Mouse (Mus musculus) intestine, postnatal 0 days (tissue): ENCODE results near the gene Gm4131. TPM values are rescaled to one million over a fixed set of nuclear protein-coding genes. Genes with fewer than 3 reads are reported as not detected.

Experiments
- ATAC-seq: fragments of 200-750 bp; cut with Nextera tagmentation; 2 replicates; pipeline ENCODE4 v1.8.0; 2017; ENCODE audit warnings: mild to moderate bottlenecking, moderate TSS enrichment, moderate library complexity
- H3K27ac ChIP-seq: fragments of 300-500 bp; sonication (generic); 2 replicates; pipeline ENCODE4 v1.5.1; 2014; ENCODE audit warnings: mild to moderate bottlenecking, low read depth, low read length, moderate library complexity
- H3K27me3 ChIP-seq: fragments of 300-500 bp; sonication (generic); replicated peaks from 2 replicates; pipeline ENCODE4 v1.6.1; 2014; ENCODE audit warnings: low read length, mixed read lengths; ENCODE audit not compliant: control insufficient read depth, insufficient read depth
- H3K36me3 ChIP-seq: fragments of 300-500 bp; sonication (generic); 2 replicates; pipeline ENCODE4 v1.6.1; 2014; ENCODE audit warnings: mild to moderate bottlenecking, moderate library complexity; ENCODE audit not compliant: control insufficient read depth, insufficient read depth
- H3K4me1 ChIP-seq: fragments of 300-500 bp; sonication (generic); replicated peaks from 2 replicates; pipeline ENCODE4 v1.6.1; 2014; ENCODE audit warnings: antibody characterized with exemption, low read length, mixed read lengths; ENCODE audit not compliant: control insufficient read depth, insufficient read depth
- H3K4me2 ChIP-seq: fragments of 300-500 bp; sonication (generic); replicated peaks from 2 replicates; pipeline ENCODE4 v1.6.1; 2014; ENCODE audit warnings: low read depth, mild to moderate bottlenecking, moderate library complexity
- H3K4me3 ChIP-seq: fragments of 300-500 bp; sonication (generic); 2 replicates; pipeline ENCODE4 v1.5.1; 2014; ENCODE audit warnings: low read depth, low read length
- H3K9ac ChIP-seq: fragments of 300-500 bp; sonication (generic); 2 replicates; pipeline ENCODE4 v1.6.1; 2014; ENCODE audit warnings: mild to moderate bottlenecking, low read depth, low read length
- H3K9me3 ChIP-seq: fragments of 300-500 bp; sonication (generic); 2 replicates; pipeline ENCODE4 v1.6.1; 2016; ENCODE audit warnings: mixed run types; ENCODE audit not compliant: control insufficient read depth
- CTCF ChIP-seq: sonication (generic); IDR thresholded peaks from 2 replicates; pipeline ENCODE4 v1.5.1; 2016; ENCODE audit warnings: low read depth, mild to moderate bottlenecking, control low read depth, antibody characterized with exemption, moderate library complexity
- WGBS: fragments of 180-500 bp; shearing (Covaris S2); extraction: QIAGEN DNeasy Blood & Tissue Kit; methylation state at CpG from one replicate; pipeline ENCODE4 v1.1.7; 2014; 5-methylcytosine and 5-hydroxymethylcytosine counted together
- polyA plus RNA-seq: library from polyadenylated mRNA; unstranded; fragments of >200 nt; fragmentation: Nextera tagmentation; extraction: Ambion mirVana; gene quantifications from 2 replicates; pipeline ENCODE4 v1.2.1, GENCODE M21; 2015

The Gm4131 gene
- polyA plus RNA-seq, 1 experiment from 2014 or later = 0.77 TPM

GRCm38 (mm10) chr14:62416742-62417134, 150.0 kb downstream of the Gm4131 start:
- H3K4me3 ChIP-seq = no peak overlapping the region
- no peak overlapping the region for H3K9ac ChIP-seq
- H3K4me2 ChIP-seq = no peak overlapping the region
- H3K4me1 ChIP-seq = no peaks in the 10 kb centered on the region
- ATAC-seq = no peak
- WGBS = 22% methylated on average over 1 of the region's 1 CpGs
- no peak for TF ChIP-seq CTCF
- H3K27ac ChIP-seq = no peak overlapping the region
- no peaks in the 10 kb centered on the region for H3K27me3 ChIP-seq
- H3K36me3 ChIP-seq = no peaks in the 10 kb centered on the region
- H3K9me3 ChIP-seq = no peaks in the 10 kb centered on the region

- no peaks in the 10 kb centered on the region for H3K9me3 ChIP-seq
- no peak overlapping the region for H3K4me3 ChIP-seq
- 77% methylated on average over 7 of the region's 7 CpGs for WGBS
- no peak overlapping the region for H3K4me2 ChIP-seq
- H3K27ac ChIP-seq = no peak overlapping the region
- TF ChIP-seq CTCF = no peak
- H3K9ac ChIP-seq = no peak overlapping the region
- no peaks in the 10 kb centered on the region for H3K4me1 ChIP-seq
- ATAC-seq = no peak
- no peaks in the 10 kb centered on the region for H3K36me3 ChIP-seq
- H3K27me3 ChIP-seq = no peaks in the 10 kb centered on the region
Observed at GRCm38 (mm10) chr14:62416007-62416741, 150.5 kb downstream of the Gm4131 start.

Other genes starting within 250 kb of the Gm4131 start
- 0.07 TPM in 1 of 2 replicates, not detected in the other for gene Gucy1b2, start 110.6 kb downstream of the Gm4131 start, polyA plus RNA-seq
- 4.1 and 5.1 TPM in 2 replicates for gene Fam124a, start 11.2 kb downstream of the Gm4131 start, polyA plus RNA-seq
- gene Serpine3, start 96.7 kb upstream of the Gm4131 start, polyA plus RNA-seq = not detected in 2 replicates
- 6.5 and 8.5 TPM in 2 replicates for gene Ints6, start 194.2 kb upstream of the Gm4131 start, polyA plus RNA-seq